Mouse (Mus musculus) cerebellum, postnatal 10 days (tissue): ENCODE measurements around the gene Sipa1l1.

Experiments used
- DNase-seq, 2 experiments: peaks; one replicate each; pipeline ENCODE4 v3.0.0; 2021; ENCODE audit warnings: mixed read lengths in 2 of 2

Sipa1l1 gene

GRCm38 (mm10) chr12:82339221-82339861 is 170.2 kb downstream of the Sipa1l1 start:
- DNase-seq, result peak; percentile 15 to 36

- DNase-seq, result no peak
Measured at GRCm38 (mm10) chr12:82340196-82340918, 171.2 kb downstream of the Sipa1l1 start.

- DNase-seq, result no peak
Measured at GRCm38 (mm10) chr12:82341181-82341580, 172.1 kb downstream of the Sipa1l1 start.

- DNase-seq, result no peak
Measured at GRCm38 (mm10) chr12:82341696-82342095, 172.6 kb downstream of the Sipa1l1 start.

DNA sequence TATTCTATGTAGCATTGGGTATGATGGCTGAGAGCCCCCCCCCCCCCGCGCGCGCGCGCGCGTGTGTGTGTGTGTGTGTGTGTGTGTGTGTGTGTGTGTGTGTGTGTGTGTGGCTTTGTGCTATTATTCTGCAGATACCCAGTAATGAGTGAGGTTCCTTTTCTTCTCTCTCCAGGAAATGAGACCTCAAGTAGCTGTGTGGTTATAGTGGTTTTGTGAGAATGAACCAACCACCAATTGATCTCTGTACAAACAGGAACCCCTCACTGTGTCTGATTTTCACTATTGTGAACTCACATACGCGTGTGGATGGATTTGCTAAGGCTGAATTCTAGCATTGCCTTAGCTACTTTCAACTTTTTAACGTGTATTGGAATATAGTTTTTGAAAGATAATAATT is 181.0 kb downstream of the Sipa1l1 start:
- DNase-seq, result no peak

GRCm38 (mm10) chr12:82350891-82351290 is 181.8 kb downstream of the Sipa1l1 start:
- DNase-seq, result peak; percentile 41 to 54

DNA sequence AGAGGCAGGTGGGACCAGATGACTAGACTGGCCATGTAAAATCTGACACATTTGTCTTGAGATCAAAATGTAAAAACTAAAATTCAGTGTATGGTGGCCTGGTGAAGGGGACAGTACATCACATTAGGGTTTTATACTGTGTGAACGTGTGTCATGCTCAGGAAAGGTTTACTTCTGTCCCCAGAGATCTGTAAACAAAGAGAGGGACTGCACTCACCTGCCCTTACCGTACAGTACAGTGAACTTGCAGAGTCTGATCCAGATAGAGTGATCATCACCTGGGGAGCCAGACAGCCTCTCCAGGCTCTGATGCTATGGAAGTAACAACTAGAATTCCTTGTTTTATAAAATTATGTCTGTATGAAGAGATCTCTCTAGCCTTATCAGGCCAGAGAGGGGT is 184.5 kb downstream of the Sipa1l1 start:
- no peak for DNase-seq

GRCm38 (mm10) chr12:82355419-82356149 is 186.5 kb downstream of the Sipa1l1 start:
- DNase-seq, result no peak

DNA sequence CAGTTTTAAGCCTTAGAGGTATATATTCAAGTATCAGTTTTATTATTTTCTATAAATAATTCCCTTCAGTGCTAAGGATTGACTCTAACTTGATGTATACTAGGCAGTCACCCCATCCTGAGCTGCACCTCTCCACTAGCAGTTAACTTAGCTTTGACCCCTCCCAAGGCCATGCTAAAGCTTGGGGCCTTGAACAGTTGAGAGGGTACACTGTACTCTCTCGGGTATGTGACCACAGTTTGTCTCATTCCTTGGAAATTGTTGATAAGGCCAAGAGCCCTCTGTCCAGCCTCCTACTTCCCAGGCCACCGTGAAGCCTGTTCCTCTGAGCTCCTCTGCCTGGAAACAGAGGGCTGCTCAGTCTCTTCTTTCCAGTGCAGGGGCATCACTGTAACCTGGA is 187.4 kb downstream of the Sipa1l1 start:
- no peak for DNase-seq

DNA sequence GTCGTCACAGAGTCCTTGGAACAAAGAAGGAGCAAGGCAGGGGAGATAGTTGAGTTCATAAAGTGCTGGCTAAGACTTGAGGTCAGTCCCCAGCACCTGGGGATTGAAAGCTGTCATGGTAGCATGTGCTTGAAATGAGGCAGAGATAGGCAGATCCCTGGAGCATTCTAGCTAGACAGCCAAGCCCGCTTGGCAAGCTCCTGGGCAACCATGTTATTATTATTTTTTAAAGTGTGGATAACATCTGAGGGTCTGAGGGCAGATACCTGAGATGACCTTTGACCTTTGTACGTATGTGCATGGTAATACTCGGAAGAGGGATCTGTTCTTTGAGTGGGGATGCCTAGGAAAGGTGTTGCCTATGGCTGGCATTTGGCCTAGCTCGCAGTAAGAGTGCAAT is 188.3 kb downstream of the Sipa1l1 start:
- DNase-seq, result no peak

DNA sequence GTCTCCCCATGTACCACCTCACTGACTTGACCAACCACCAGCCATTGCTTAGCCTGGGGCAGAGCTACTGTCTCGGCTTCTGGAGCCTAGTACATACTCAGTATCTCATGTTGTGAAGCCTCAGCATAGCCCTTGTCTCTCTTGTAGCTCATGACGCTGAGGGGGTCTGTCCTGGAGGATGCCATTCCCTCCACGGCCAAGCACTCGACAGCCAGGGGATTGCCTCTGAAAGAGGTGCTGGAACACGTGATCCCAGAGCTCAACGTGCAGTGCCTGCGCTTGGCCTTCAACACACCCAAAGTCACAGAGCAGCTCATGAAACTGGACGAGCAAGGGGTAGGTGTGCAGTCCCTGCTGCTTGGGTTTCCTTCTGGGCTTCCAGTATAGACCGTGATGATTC is 193.7 kb downstream of the Sipa1l1 start:
- no peak for DNase-seq

DNA sequence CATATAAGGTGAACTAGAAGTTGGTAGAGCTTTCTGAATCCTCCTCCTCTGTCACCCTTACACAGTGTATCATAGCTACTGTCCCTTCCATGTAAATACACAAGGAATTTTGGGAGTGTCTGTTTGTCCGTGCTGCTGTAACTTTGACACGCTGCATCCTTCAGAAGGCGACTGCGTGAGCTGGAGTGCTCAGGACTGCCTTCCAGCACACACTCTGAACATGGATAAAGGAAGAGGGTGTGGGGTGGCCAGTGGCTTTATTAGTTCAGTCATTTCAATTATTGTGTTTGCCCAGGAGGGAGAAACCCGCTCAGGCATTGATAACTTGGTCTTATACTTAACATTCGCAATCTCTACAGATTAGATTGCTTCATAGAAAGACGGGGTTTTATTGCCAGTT is 195.1 kb downstream of the Sipa1l1 start:
- no peak for DNase-seq

GRCm38 (mm10) chr12:82365276-82365875 is 196.3 kb downstream of the Sipa1l1 start:
- DNase-seq, result no peak

- no peak for DNase-seq
Measured at GRCm38 (mm10) chr12:82366754-82367153, 197.6 kb downstream of the Sipa1l1 start.

GRCm38 (mm10) chr12:82367345-82367744 is 198.2 kb downstream of the Sipa1l1 start:
- no peak for DNase-seq

DNA sequence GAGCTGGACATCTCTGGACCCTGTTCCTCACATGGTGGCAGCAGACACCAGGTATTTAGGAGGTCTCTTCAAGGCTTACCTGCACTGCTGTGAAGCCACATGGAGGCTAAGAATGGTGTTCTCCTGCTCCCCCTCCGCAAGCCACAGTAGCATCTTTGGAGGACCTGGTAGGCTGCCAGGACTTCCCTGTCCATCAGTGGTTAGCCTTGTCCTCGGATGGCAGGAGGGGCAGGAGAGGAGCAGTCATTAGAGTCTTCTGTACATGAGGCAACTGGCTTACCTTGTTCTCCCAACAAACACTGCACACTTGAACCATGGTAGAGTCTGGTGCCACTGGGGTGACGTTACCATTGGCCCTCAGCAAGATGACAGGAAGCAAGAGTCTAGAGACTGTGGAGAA is 198.9 kb downstream of the Sipa1l1 start:
- peak; percentile 51 to 58 for DNase-seq

- no peak for DNase-seq
Measured at GRCm38 (mm10) chr12:82369402-82370160, 200.5 kb downstream of the Sipa1l1 start.

- no peak for DNase-seq
Measured at GRCm38 (mm10) chr12:82371266-82371665, 202.1 kb downstream of the Sipa1l1 start.

DNA sequence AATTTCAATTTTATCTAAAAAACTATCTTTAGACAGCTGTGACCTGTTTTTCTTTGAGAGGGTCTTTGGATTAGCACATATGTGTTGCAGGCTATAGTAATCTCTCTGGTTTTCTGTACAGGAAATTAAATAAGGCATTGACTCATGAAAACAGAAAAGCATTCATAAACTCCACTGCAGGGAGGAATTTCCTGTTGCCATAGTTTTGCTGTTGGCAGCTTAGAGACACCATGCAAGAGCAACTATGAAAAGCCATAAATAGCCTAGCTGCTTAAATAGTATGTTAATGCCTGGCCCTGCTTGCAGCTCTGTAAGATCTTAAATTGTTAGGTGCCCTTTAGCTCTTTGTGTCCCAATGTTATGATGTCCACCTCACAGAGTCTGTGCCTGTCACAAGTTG is 204.9 kb downstream of the Sipa1l1 start:
- DNase-seq, result no peak

GRCm38 (mm10) chr12:82382932-82383331 is 213.8 kb downstream of the Sipa1l1 start:
- no peak for DNase-seq

DNA sequence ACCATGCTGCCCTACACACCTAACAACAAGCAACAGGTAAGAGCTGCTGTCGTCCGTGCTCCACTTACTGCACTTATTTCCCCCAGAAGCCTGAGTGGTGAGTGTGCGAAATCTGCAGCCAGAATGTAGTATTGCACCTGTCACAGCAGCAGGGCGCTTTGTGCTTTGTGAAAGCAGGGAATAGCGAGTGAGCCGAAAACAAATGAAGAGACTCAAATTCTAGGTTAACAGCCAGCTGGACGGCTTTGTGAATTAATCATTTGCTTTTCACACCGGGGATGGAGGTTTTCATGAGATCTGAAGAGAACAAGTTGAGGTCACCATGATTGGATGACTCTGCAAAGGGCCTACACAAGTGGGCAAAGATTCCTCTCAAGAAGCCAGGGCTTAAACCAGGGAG is 215.6 kb downstream of the Sipa1l1 start:
- peak; percentile 42 to 44 for DNase-seq

GRCm38 (mm10) chr12:82387042-82387441 is 217.9 kb downstream of the Sipa1l1 start:
- no peak for DNase-seq

DNA sequence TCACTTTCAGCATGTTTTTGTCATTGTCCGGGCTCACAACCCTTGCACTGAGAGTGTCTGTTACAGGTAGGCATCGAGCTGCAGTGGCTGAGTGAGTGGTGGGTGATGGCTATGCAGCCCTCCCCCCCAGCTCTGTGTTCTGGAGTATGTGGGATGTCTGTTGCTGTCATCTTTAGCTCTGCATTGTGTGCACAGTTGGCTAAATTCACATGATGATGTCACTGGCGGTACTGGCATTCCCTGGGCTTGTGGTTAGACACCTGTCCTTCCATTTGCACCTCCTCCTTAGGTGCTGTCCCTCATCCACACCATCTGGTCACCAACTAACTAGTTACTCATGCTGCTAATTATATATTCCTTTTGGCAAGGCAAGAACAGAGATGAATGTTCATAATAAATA is 218.5 kb downstream of the Sipa1l1 start:
- peak; percentile 69 to 72 for DNase-seq
